Mouse (Mus musculus) brain, embryonic 18.5 days (tissue): ENCODE measurements at regions not wholly inside any gene's neighbourhood (a gene's known extent, or its start where the extent isn't known, plus 50 kb on each side); places are given as distances from the start of the nearest gene placed in this dataset.

ENCODE experiments used
- DNase-seq: peaks from one replicate; pipeline ENCODE4 v3.0.0-alpha.2; 2012; ENCODE audit warnings: low read depth, low spot score

GRCm38 (mm10) chr5:119570054-119570453, 100.4 kb upstream of the Tbx3 start:
- no peak for DNase-seq

- no peak for DNase-seq
These were observed 98.8 kb upstream of the Tbx3 start for GRCm38 (mm10) chr5:119571644-119572043.

- no peak for DNase-seq
These were observed 95.3 kb upstream of the Tbx3 start for GRCm38 (mm10) chr5:119575124-119575523.

GRCm38 (mm10) chr5:119579288-119579687, 91.2 kb upstream of the Tbx3 start:
- DNase-seq: no peak

GRCm38 (mm10) chr5:119579806-119580205, 90.7 kb upstream of the Tbx3 start:
- DNase-seq: no peak

- no peak for DNase-seq
These were observed 90.1 kb upstream of the Tbx3 start for GRCm38 (mm10) chr5:119580395-119580794.

- DNase-seq: no peak
These were observed 89.7 kb upstream of the Tbx3 start for GRCm38 (mm10) chr5:119580798-119581197.

GRCm38 (mm10) chr5:119584389-119584788, 86.1 kb upstream of the Tbx3 start:
- no peak for DNase-seq

- no peak for DNase-seq
These were observed 85.6 kb upstream of the Tbx3 start for GRCm38 (mm10) chr5:119584914-119585313.

GRCm38 (mm10) chr5:119586391-119587058, 83.9 kb upstream of the Tbx3 start:
- DNase-seq: no peak

- DNase-seq: no peak
These were observed 83.1 kb upstream of the Tbx3 start for GRCm38 (mm10) chr5:119587239-119587811.

GRCm38 (mm10) chr5:119588340-119589272, 81.9 kb upstream of the Tbx3 start:
- no peak for DNase-seq

- DNase-seq: no peak
These were observed 79.2 kb upstream of the Tbx3 start for GRCm38 (mm10) chr5:119591271-119591670.

GRCm38 (mm10) chr5:119592891-119593290, 77.6 kb upstream of the Tbx3 start:
- no peak for DNase-seq

- DNase-seq: no peak
These were observed 75.9 kb upstream of the Tbx3 start for GRCm38 (mm10) chr5:119594541-119594940.

- no peak for DNase-seq
These were observed 74.0 kb upstream of the Tbx3 start for GRCm38 (mm10) chr5:119596295-119596993.

GRCm38 (mm10) chr5:119596994-119597391, 73.5 kb upstream of the Tbx3 start:
- DNase-seq: no peak

GRCm38 (mm10) chr5:119597530-119597929, 72.9 kb upstream of the Tbx3 start:
- DNase-seq: no peak

GRCm38 (mm10) chr5:119598166-119598565, 72.3 kb upstream of the Tbx3 start:
- DNase-seq: no peak

- DNase-seq: no peak
These were observed 69.1 kb upstream of the Tbx3 start for GRCm38 (mm10) chr5:119601390-119601789.

- no peak for DNase-seq
These were observed 68.5 kb upstream of the Tbx3 start for GRCm38 (mm10) chr5:119602001-119602400.

GRCm38 (mm10) chr5:119605444-119605843, 65.0 kb upstream of the Tbx3 start:
- no peak for DNase-seq
